Mouse (Mus musculus) intestine, embryonic 15.5 days (tissue): ENCODE data around the gene Spaca9. TPM values are rescaled to one million over a fixed set of nuclear protein-coding genes. Genes with fewer than 3 reads are reported as not detected.

Experiments
- ATAC-seq: fragments of 200-750 bp; cut with Nextera tagmentation; 2 replicates; pipeline ENCODE4 v1.8.0; 2017; ENCODE audit warnings: moderate TSS enrichment, moderate library complexity
- H3K27ac ChIP-seq: fragments of 300-500 bp; sonication (generic); 2 replicates; pipeline ENCODE4 v1.5.1; 2015; ENCODE audit warnings: mild to moderate bottlenecking, inconsistent platforms
- H3K27me3 ChIP-seq: fragments of 300-500 bp; sonication (generic); replicated peaks from 2 replicates; pipeline ENCODE4 v1.6.1; 2015; ENCODE audit warnings: inconsistent platforms
- H3K36me3 ChIP-seq: fragments of 300-500 bp; sonication (generic); 2 replicates; pipeline ENCODE4 v1.6.1; 2015; ENCODE audit warnings: inconsistent platforms
- H3K4me1 ChIP-seq: fragments of 300-500 bp; sonication (generic); replicated peaks from 2 replicates; pipeline ENCODE4 v1.6.1; 2015; ENCODE audit warnings: inconsistent platforms
- H3K4me2 ChIP-seq: fragments of 300-500 bp; sonication (generic); replicated peaks from 2 replicates; pipeline ENCODE4 v1.6.1; 2015; ENCODE audit warnings: mild to moderate bottlenecking, inconsistent platforms
- H3K4me3 ChIP-seq: fragments of 300-500 bp; sonication (generic); replicated peaks from 2 replicates; pipeline ENCODE4 v1.5.1; 2015; ENCODE audit warnings: inconsistent platforms
- H3K9ac ChIP-seq: fragments of 300-500 bp; sonication (generic); 2 replicates; pipeline ENCODE4 v1.6.1; 2015; ENCODE audit warnings: inconsistent platforms
- H3K9me3 ChIP-seq: fragments of 300-500 bp; sonication (generic); 2 replicates; pipeline ENCODE4 v1.6.1; 2016; ENCODE audit warnings: inconsistent platforms
- WGBS: fragments of 180-500 bp; shearing (Covaris S2); methylation state at CpG from one replicate; pipeline ENCODE4 v1.1.7; 2015; 5-methylcytosine and 5-hydroxymethylcytosine counted together
- polyA plus RNA-seq: library from polyadenylated mRNA; unstranded; fragments of >200 nt; fragmentation: Nextera tagmentation; extraction: Ambion mirVana; gene quantifications from 2 replicates; pipeline ENCODE4 v1.2.1, GENCODE M21; 2015

Gene Spaca9
- polyA plus RNA-seq, 1 experiment from 2014 or later = 1.0 TPM

DNA sequence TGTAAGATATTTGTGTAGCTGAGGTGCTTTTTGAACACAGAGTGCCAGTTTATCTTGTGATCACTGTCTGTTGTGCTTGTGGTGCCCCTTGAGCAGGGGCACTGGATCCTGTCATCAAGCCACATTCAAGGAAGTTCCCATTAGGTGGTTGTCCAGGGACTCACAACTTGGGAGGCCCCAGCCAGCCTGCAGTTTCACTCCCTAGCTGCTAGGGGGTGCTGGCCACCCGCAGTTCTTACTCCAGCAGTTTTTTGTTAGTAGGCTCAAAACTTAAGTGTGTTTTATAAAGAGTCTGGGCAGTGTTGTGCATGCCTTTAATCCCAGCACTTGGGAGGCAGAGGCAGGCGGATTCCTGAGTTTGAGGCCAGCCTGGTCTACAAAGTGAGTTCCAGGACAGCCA lies 45.2 kb downstream of the Spaca9 start:
- ATAC-seq = no peak
- H3K27me3 ChIP-seq = no peaks in the 10 kb centered on the region
- H3K9me3 ChIP-seq = no peaks in the 10 kb centered on the region
- no peak overlapping the region for H3K9ac ChIP-seq
- 70% methylated on average over 2 of the region's 2 CpGs for WGBS
- H3K27ac ChIP-seq = no peak overlapping the region
- H3K4me1 ChIP-seq = no peaks in the 10 kb centered on the region
- no peak overlapping the region for H3K4me3 ChIP-seq
- H3K4me2 ChIP-seq = no peak overlapping the region
- peaks cover 9% of the 10 kb centered on the region for H3K36me3 ChIP-seq

DNA sequence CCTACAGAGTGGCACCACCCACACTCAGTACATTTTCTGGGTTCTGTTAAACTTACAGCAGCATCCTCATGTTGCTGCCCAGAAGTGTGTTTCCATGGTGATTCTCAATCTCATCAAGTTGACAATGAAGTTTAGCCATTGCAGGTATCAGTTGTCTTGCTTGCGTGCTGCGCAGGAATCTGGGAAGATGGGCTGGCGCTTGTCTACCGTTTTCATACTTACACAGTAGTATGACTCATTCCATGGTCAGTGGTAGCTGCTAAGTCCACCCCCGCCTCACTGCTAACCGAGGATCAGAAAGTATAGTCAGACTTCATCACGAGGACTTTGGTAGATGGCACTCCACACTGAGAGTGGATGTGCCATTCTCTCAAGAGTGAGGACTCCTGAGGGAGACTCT lies 46.2 kb downstream of the Spaca9 start:
- H3K4me2 ChIP-seq = no peak overlapping the region
- H3K4me3 ChIP-seq = no peak overlapping the region
- 95% methylated on average over 7 of the region's 7 CpGs for WGBS
- H3K27ac ChIP-seq = no peak overlapping the region
- no peak for ATAC-seq
- H3K9ac ChIP-seq = no peak overlapping the region
- H3K4me1 ChIP-seq = no peaks in the 10 kb centered on the region
- H3K9me3 ChIP-seq = no peaks in the 10 kb centered on the region
- no peaks in the 10 kb centered on the region for H3K36me3 ChIP-seq
- no peaks in the 10 kb centered on the region for H3K27me3 ChIP-seq

DNA sequence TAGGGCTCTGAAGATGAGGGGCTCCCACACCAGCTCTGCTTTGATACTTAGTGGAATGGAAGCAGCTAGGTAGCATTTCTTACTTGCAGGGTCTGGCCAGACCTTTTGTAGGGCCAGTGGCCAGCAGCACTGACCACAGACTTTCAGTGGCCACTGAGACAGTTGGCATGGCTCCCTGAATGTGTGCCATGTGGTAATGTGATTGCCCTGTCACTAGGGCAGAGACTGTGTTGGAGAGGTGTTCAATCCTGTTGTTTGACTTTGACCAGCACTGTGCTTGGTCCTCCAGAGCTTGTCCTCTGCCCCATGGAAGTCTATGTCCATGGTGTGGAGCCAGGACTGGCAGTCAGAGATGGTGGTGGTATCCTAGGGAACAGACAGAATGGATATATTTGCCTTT lies 49.0 kb downstream of the Spaca9 start:
- H3K9me3 ChIP-seq = no peaks in the 10 kb centered on the region
- no peaks in the 10 kb centered on the region for H3K4me1 ChIP-seq
- H3K27ac ChIP-seq = no peak overlapping the region
- H3K9ac ChIP-seq = no peak overlapping the region
- H3K4me2 ChIP-seq = no peak overlapping the region
- H3K36me3 ChIP-seq = no peaks in the 10 kb centered on the region
- H3K4me3 ChIP-seq = no peak overlapping the region
- ATAC-seq = no peak
- H3K27me3 ChIP-seq = no peaks in the 10 kb centered on the region

DNA sequence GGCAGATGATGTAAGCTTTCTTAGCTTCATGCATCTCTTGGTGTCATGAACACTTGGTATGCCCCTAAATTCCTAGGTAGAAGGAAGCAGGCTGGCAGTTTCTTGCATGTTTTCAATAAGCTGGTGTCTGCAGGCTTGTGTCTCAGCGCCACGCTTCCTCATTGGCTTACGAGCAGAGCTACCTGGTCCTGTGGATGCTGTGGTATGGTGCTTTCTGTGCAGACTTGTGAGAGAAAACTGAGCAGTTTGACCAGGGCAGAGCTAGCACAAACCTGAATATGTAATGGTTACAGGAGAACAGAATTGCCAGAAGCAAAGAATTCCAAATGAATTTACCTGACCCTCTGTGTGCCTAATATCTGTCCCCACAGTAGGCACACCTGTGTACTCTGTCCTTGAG lies 56.4 kb downstream of the Spaca9 start:
- Histone ChIP-seq H3K36me3 (no peaks in the 10 kb centered on the region), H3K4me1 (peaks cover 11% of the 10 kb centered on the region; the same call in 1 of the 2 replicates), H3K9me3 (no peaks in the 10 kb centered on the region), H3K27me3 (no peaks in the 10 kb centered on the region), H3K4me2 (no peak overlapping the region), H3K27ac (no peak overlapping the region), H3K4me3 (no peak overlapping the region), H3K9ac (no peak overlapping the region)
- ATAC-seq = no peak
- 79% methylated on average over 3 of the region's 3 CpGs for WGBS

Other genes starting within 250 kb of the Spaca9 start
- not detected in 2 replicates for gene 1700007K13Rik, start 233.4 kb downstream of the Spaca9 start, polyA plus RNA-seq
- 62.4 and 66.0 TPM in 2 replicates for gene Mrps2, start 231.7 kb downstream of the Spaca9 start, polyA plus RNA-seq
- 3.7 and 4.0 TPM in 2 replicates for gene Gbgt1, start 202.8 kb downstream of the Spaca9 start, polyA plus RNA-seq
- gene Gm10134, start 193.6 kb downstream of the Spaca9 start, polyA plus RNA-seq = 11.8 and 11.9 TPM in 2 replicates
- 27.9 and 28.3 TPM in 2 replicates for gene Ralgds, start 186.6 kb downstream of the Spaca9 start, polyA plus RNA-seq
- 159 and 428 TPM in 2 replicates for gene Cel, start 136.3 kb downstream of the Spaca9 start, polyA plus RNA-seq
- gene Gtf3c5, start 116.0 kb downstream of the Spaca9 start, polyA plus RNA-seq = 31.8 and 33.8 TPM in 2 replicates
- gene Gfi1b, start 77.7 kb downstream of the Spaca9 start, polyA plus RNA-seq = 1.1 and 1.5 TPM in 2 replicates
- gene Tsc1, start 58.5 kb downstream of the Spaca9 start, polyA plus RNA-seq = 16.2 and 16.6 TPM in 2 replicates
- 0.44 and 0.48 TPM in 2 replicates for gene Ak8, start 437 bp upstream of the Spaca9 start, polyA plus RNA-seq
- 10.4 and 10.9 TPM in 2 replicates for gene Gtf3c4, start 140.6 kb upstream of the Spaca9 start, polyA plus RNA-seq
- 12.1 and 13.6 TPM in 2 replicates for gene Ddx31, start 140.7 kb upstream of the Spaca9 start, polyA plus RNA-seq
- 0.06 TPM in 1 of 2 replicates, not detected in the other for gene Barhl1, start 216.9 kb upstream of the Spaca9 start, polyA plus RNA-seq